Mouse (Mus musculus) C2C12 (cell line): ENCODE data around the gene Tmem150a. TPM values are rescaled to one million over a fixed set of nuclear protein-coding genes. Genes with fewer than 3 reads are reported as not detected.

Experiments
- H3K27me3 ChIP-seq: one replicate; pipeline ENCODE4 v1.6.1; 2011; ENCODE audit not compliant: control insufficient read depth, insufficient read depth, insufficient read length
- H3K36me3 ChIP-seq: one replicate; pipeline ENCODE4 v1.6.1; 2011; ENCODE audit not compliant: control insufficient read depth, insufficient read depth
- H3K4me3 ChIP-seq: one replicate; pipeline ENCODE4 v1.5.1; 2011; ENCODE audit warnings: mild to moderate bottlenecking, control low read depth; ENCODE audit not compliant: poor library complexity, insufficient read depth, severe bottlenecking
- H3K79me2 ChIP-seq: one replicate; pipeline ENCODE4 v1.6.1; 2011; ENCODE audit not compliant: control insufficient read depth, insufficient read depth
- H3K79me3 ChIP-seq: one replicate; pipeline ENCODE4 v1.6.1; 2011; ENCODE audit warnings: low read depth, control low read depth
- H3ac ChIP-seq: one replicate; pipeline ENCODE3; 2011; ENCODE audit warnings: low read depth; ENCODE audit not compliant: control insufficient read depth, insufficient read length
- CEBPB ChIP-seq: IDR thresholded peaks from one replicate; pipeline ENCODE4 v1.6.1; 2011; ENCODE audit warnings: low read depth, mild to moderate bottlenecking, control low read depth, moderate library complexity
- CTCF ChIP-seq: IDR thresholded peaks from one replicate; pipeline ENCODE4 v1.5.1; 2011; ENCODE audit not compliant: control insufficient read depth, insufficient read depth, insufficient read length
- FOSL1 ChIP-seq: IDR thresholded peaks from one replicate; pipeline ENCODE4 v1.8.0; 2011; ENCODE audit warnings: mild to moderate bottlenecking, low read length; ENCODE audit not compliant: poor library complexity, insufficient read depth, severe bottlenecking
- MAX ChIP-seq: IDR thresholded peaks from one replicate; pipeline ENCODE4 v1.6.1; 2011; ENCODE audit warnings: mild to moderate bottlenecking, control low read depth
- MYOD1 ChIP-seq: IDR thresholded peaks from one replicate; pipeline ENCODE4 v1.6.1; 2011; ENCODE audit warnings: low read depth; ENCODE audit not compliant: control insufficient read depth, insufficient read length
- MYOG ChIP-seq: IDR thresholded peaks from one replicate; pipeline ENCODE4 v1.6.1; 2011; ENCODE audit not compliant: control insufficient read depth, insufficient read length; ENCODE audit errors: extremely low read depth
- USF1 ChIP-seq: IDR thresholded peaks from one replicate; pipeline ENCODE4 v1.6.1; 2011; ENCODE audit warnings: low read depth, mild to moderate bottlenecking, control low read depth, moderate library complexity
- polyA plus RNA-seq: library from polyadenylated mRNA; unstranded; fragments of >200 nt; fragmentation: generic; extraction: Trizol; gene quantifications from one replicate; pipeline ENCODE4 v1.2.1, GENCODE M21; 2012; ENCODE audit warnings: missing spikeins

Gene Tmem150a
- polyA plus RNA-seq, 1 experiment, result 25.2 TPM

GRCm38 (mm10) chr6:72369557-72369956, 14.3 kb downstream of the Tmem150a start:
- H3K4me3 ChIP-seq, result no peak overlapping the region
- TF ChIP-seq CEBPB (no peak), MYOG (no peak), FOSL1 (no peak), CTCF (no peak), USF1 (no peak), MYOD1 (no peak), MAX (no peak)
- no peak overlapping the region for H3ac ChIP-seq
- no peaks in the 10 kb centered on the region for H3K27me3 ChIP-seq
- no peaks in the 10 kb centered on the region for H3K79me2 ChIP-seq
- H3K36me3 ChIP-seq, result no peaks in the 10 kb centered on the region
- H3K79me3 ChIP-seq, result no peaks in the 10 kb centered on the region

GRCm38 (mm10) chr6:72370091-72370490, 14.8 kb downstream of the Tmem150a start:
- H3K79me2 ChIP-seq, result no peaks in the 10 kb centered on the region
- no peak overlapping the region for H3K4me3 ChIP-seq
- no peaks in the 10 kb centered on the region for H3K79me3 ChIP-seq
- no peaks in the 10 kb centered on the region for H3K27me3 ChIP-seq
- H3K36me3 ChIP-seq, result no peaks in the 10 kb centered on the region
- TF ChIP-seq MYOD1, result no peak
- no peak for TF ChIP-seq CTCF
- no peak for TF ChIP-seq FOSL1
- no peak for TF ChIP-seq USF1
- no peak for TF ChIP-seq MYOG
- TF ChIP-seq CEBPB, result no peak
- no peak for TF ChIP-seq MAX
- no peak overlapping the region for H3ac ChIP-seq

GRCm38 (mm10) chr6:72371147-72371546, 15.9 kb downstream of the Tmem150a start:
- H3K36me3 ChIP-seq, result no peaks in the 10 kb centered on the region
- H3K4me3 ChIP-seq, result no peak overlapping the region
- H3K79me2 ChIP-seq, result no peaks in the 10 kb centered on the region
- no peaks in the 10 kb centered on the region for H3K27me3 ChIP-seq
- peak; percentile 60 for TF ChIP-seq MYOD1
- no peak for TF ChIP-seq USF1
- no peak overlapping the region for H3ac ChIP-seq
- no peaks in the 10 kb centered on the region for H3K79me3 ChIP-seq

- Histone ChIP-seq H3ac (no peak overlapping the region), H3K4me3 (no peak overlapping the region), H3K79me3 (no peaks in the 10 kb centered on the region), H3K27me3 (no peaks in the 10 kb centered on the region), H3K79me2 (no peaks in the 10 kb centered on the region), H3K36me3 (no peaks in the 10 kb centered on the region)
- no peak for TF ChIP-seq CEBPB
- TF ChIP-seq FOSL1, result no peak
- TF ChIP-seq MYOD1, result no peak
- no peak for TF ChIP-seq MYOG
- no peak for TF ChIP-seq CTCF
- no peak for TF ChIP-seq MAX
- TF ChIP-seq USF1, result no peak
Measured at GRCm38 (mm10) chr6:72371571-72371970, 16.3 kb downstream of the Tmem150a start.

DNA sequence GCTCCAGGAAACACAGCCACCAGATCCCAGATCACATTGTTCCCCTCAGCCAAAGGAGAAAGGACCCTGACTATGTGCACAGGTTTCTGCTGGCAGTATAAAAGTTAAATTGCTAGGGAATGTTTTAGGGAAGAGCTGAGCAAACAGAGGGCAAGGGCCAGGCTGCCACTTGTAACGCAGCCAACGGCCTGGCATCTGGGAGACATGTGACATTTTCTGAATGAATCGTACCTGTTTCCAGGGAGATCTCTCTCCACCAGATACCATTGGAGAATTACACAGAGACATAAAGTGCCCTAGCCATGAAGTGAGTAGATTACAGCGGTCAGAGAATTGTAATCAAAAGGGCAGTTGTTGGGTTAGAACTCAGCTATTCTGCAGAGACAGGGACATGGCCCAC, 17.9 kb downstream of the Tmem150a start:
- H3K79me2 ChIP-seq, result peaks cover under 1% of the 10 kb centered on the region
- H3K36me3 ChIP-seq, result no peaks in the 10 kb centered on the region
- H3K27me3 ChIP-seq, result no peaks in the 10 kb centered on the region
- no peak overlapping the region for H3K4me3 ChIP-seq
- TF ChIP-seq MYOG (no peak), CTCF (no peak), FOSL1 (no peak), CEBPB (no peak), MAX (no peak), USF1 (no peak), MYOD1 (no peak)
- no peak overlapping the region for H3ac ChIP-seq
- peaks cover 3% of the 10 kb centered on the region for H3K79me3 ChIP-seq

- Histone ChIP-seq H3K4me3 (no peak overlapping the region), H3K36me3 (no peaks in the 10 kb centered on the region), H3K79me2 (peaks cover 11% of the 10 kb centered on the region), H3K79me3 (peaks cover 3% of the 10 kb centered on the region), H3K27me3 (no peaks in the 10 kb centered on the region), H3ac (no peak overlapping the region)
- TF ChIP-seq CTCF, result no peak
- TF ChIP-seq FOSL1, result no peak
- no peak for TF ChIP-seq MAX
- no peak for TF ChIP-seq CEBPB
- TF ChIP-seq USF1, result no peak
- TF ChIP-seq MYOG, result no peak
- TF ChIP-seq MYOD1, result no peak
Measured at GRCm38 (mm10) chr6:72374206-72374605, 19.0 kb downstream of the Tmem150a start.
